In genomic region chr10:16650120-16650519, GRCm38 (mm10) we compare ENCODE assay signal across 23 mouse cellular contexts.
"Had no signal": no experiment of that assay in that cellular context is flagged by ENCODE, and none has a peak within 500 bp of the region (broad histone marks: within the 10 kb centered on the region; RNA-seq: fewer than 3 reads in every experiment).

No protein-coding gene starts in this region.

- H3K4me3 ChIP-seq: limb, embryonic 15.5 days; midbrain, embryonic 10.5 days; midbrain, embryonic 15.5 days; neural tube, embryonic 12.5 days; neural tube, embryonic 15.5 days had no signal

- H3K27me3 ChIP-seq: limb, embryonic 15.5 days; megakaryocyte, embryonic 14.5 days; midbrain, embryonic 15.5 days; neural tube, embryonic 12.5 days; neural tube, embryonic 15.5 days had no signal

- H3K9me3 ChIP-seq: limb, embryonic 15.5 days; megakaryocyte, embryonic 14.5 days; midbrain, embryonic 10.5 days; midbrain, embryonic 15.5 days; neural tube, embryonic 12.5 days; neural tube, embryonic 15.5 days had no signal

- H3K9ac ChIP-seq: limb, embryonic 15.5 days; liver, embryonic 14.5 days; liver, postnatal 0 days; lung, embryonic 14.5 days; midbrain, embryonic 15.5 days; neural tube, embryonic 12.5 days; neural tube, embryonic 15.5 days had no signal

- H3K36me3 ChIP-seq: limb, embryonic 15.5 days; midbrain, embryonic 10.5 days; midbrain, embryonic 15.5 days; neural tube, embryonic 12.5 days; neural tube, embryonic 15.5 days had no signal

- H3K27ac ChIP-seq: limb, embryonic 15.5 days; liver, embryonic 14.5 days; midbrain, embryonic 10.5 days; midbrain, embryonic 15.5 days; neural tube, embryonic 12.5 days; neural tube, embryonic 15.5 days; stomach, postnatal 0 days had no signal

- H3K4me2 ChIP-seq: limb, embryonic 15.5 days; liver, embryonic 11.5 days; lung, embryonic 14.5 days; midbrain, embryonic 15.5 days; neural tube, embryonic 12.5 days; neural tube, embryonic 15.5 days had no signal

- ATAC-seq: liver, postnatal 0 days; lung, postnatal 0 days; midbrain, embryonic 15.5 days had no signal

- DNase-seq: kidney, adult 18-20 months; kidney, adult 9 months; kidney, postnatal 14 days; kidney, postnatal 4 days; left cerebral cortex, postnatal 4 days; liver, postnatal 0 days; lung, embryonic 14.5 days; right cerebral cortex, adult 18-20 months; right cerebral cortex, postnatal 14 days; right cerebral cortex, postnatal 4 days; thymus, adult 2 months; thymus, postnatal 14 days; thymus, postnatal 4 days had no signal

- H3K4me1 ChIP-seq: limb, embryonic 15.5 days; midbrain, embryonic 10.5 days; midbrain, embryonic 15.5 days; neural tube, embryonic 12.5 days; neural tube, embryonic 15.5 days had no signal
